16 mouse cellular contexts compared by ENCODE assay signal in genomic region chr1:51075785-51076771, GRCm38 (mm10).
DNase-seq lines count a peak whose midpoint lies in the region; ATAC-seq and TF ChIP-seq lines count a peak whose summit lies in the region.
"Had no signal": no experiment of that assay in that cellular context is flagged by ENCODE, and none has a peak within 500 bp of the region (broad histone marks: within the 10 kb centered on the region; RNA-seq: fewer than 3 reads in every experiment).

No protein-coding gene starts in this region.

- H3K27me3 ChIP-seq in kidney, embryonic 14.5 days (ENCODE audit: control insufficient read depth, insufficient read depth, low read length) = no peaks in the 10 kb centered on the region
- H3K27me3 ChIP-seq in hindbrain, embryonic 16.5 days (replicated peaks; ENCODE audit: control insufficient read depth, insufficient read depth, low read length) = no peaks in the 10 kb centered on the region
- H3K27me3 ChIP-seq: embryonic facial prominence, embryonic 15.5 days had no signal

- no peak for TF ChIP-seq POLR2A in brain, embryonic 14.5 days (IDR thresholded peaks at IDR 0.05; ENCODE audit: borderline replicate concordance, extremely low read depth, insufficient read depth, insufficient read length, poor library complexity, severe bottlenecking)

- H3K36me3 ChIP-seq in kidney, embryonic 14.5 days (ENCODE audit: control insufficient read depth, insufficient read depth, low read length) = no peaks in the 10 kb centered on the region
- H3K36me3 ChIP-seq in hindbrain, embryonic 16.5 days (ENCODE audit: control insufficient read depth, insufficient read depth, low read length) = no peaks in the 10 kb centered on the region
- H3K36me3 ChIP-seq: embryonic facial prominence, embryonic 15.5 days had no signal

- ATAC-seq in cerebellum, adult (ENCODE audit: insufficient number of reproducible peaks, low FRiP score, low TSS enrichment) = peak; percentile 70
- ATAC-seq in kidney, embryonic 14.5 days (ENCODE audit: low FRiP score, low TSS enrichment) = peak; percentile 78; the same call in 1 of the 2 replicates
- ATAC-seq in hindbrain, embryonic 16.5 days = peak; percentile 80

- H3K4me1 ChIP-seq in kidney, embryonic 14.5 days (ENCODE audit: control insufficient read depth, insufficient read depth, low read length) = no peaks in the 10 kb centered on the region
- peaks cover 7% of the 10 kb centered on the region; the same call in 1 of the 2 replicates for H3K4me1 ChIP-seq in hindbrain, embryonic 16.5 days (ENCODE audit: control insufficient read depth, insufficient read depth, low read depth, low read length)

- WGBS in kidney, embryonic 14.5 days = 41% methylated on average over 15 of the region's 15 CpGs
- WGBS in hindbrain, embryonic 16.5 days = 40% methylated on average over 15 of the region's 15 CpGs

- intact Hi-C loops in gastrocnemius, postnatal 14 days (cut with DNase I; ENCODE audit: low total_unique reads) = no loop called here

- no peak overlapping the region for H3K9ac ChIP-seq in kidney, embryonic 14.5 days (ENCODE audit: low read depth, low read length)
- H3K9ac ChIP-seq in hindbrain, embryonic 16.5 days (ENCODE audit: low read depth, low read length) = no peak overlapping the region
- H3K9ac ChIP-seq: embryonic facial prominence, embryonic 15.5 days had no signal

- H3K4me2 ChIP-seq in kidney, embryonic 14.5 days (replicated peaks; ENCODE audit: low read depth, low read length) = no peak overlapping the region
- H3K4me2 ChIP-seq in hindbrain, embryonic 16.5 days (ENCODE audit: low read length) = peak overlapping the region; percentile 21; the same call in 1 of the 2 replicates
- H3K4me2 ChIP-seq: embryonic facial prominence, embryonic 15.5 days had no signal

- H3K4me3 ChIP-seq in kidney, embryonic 14.5 days (ENCODE audit: low read length) = no peak overlapping the region
- no peak overlapping the region for H3K4me3 ChIP-seq in hindbrain, embryonic 16.5 days (ENCODE audit: low read length)
- H3K4me3 ChIP-seq: embryonic facial prominence, embryonic 15.5 days; heart, adult 2 months had no signal

- DNase-seq in cerebellum, adult 8-10 months = no peak
- no peak for DNase-seq in kidney, postnatal 25 days
- DNase-seq in brain, embryonic 14.5 days (ENCODE audit: low read depth) = peak; percentile 64
- DNase-seq in gastrocnemius, postnatal 14 days = no peak
- DNase-seq in ovary, adult 18-20 months (ENCODE audit: low spot score) = no peak
- DNase-seq: adrenal gland, adult 8-10 months; heart, adult 2 months; heart, postnatal 10 days; kidney, adult 11 months; right cerebral cortex, postnatal 25 days; thymus, adult 2 months had no signal

- no peak overlapping the region for H3K27ac ChIP-seq in kidney, embryonic 14.5 days (ENCODE audit: low read depth, low read length)
- H3K27ac ChIP-seq in hindbrain, embryonic 16.5 days (ENCODE audit: low read depth, low read length) = peak overlapping the region; percentile 49; the same call in 1 of the 2 replicates
- H3K27ac ChIP-seq: embryonic facial prominence, embryonic 15.5 days; heart, adult 2 months; macrophage had no signal

- H3K9me3 ChIP-seq in kidney, embryonic 14.5 days (ENCODE audit: control insufficient read depth, low read length) = no peaks in the 10 kb centered on the region
- H3K9me3 ChIP-seq in hindbrain, embryonic 16.5 days (ENCODE audit: control insufficient read depth, low read length) = no peaks in the 10 kb centered on the region
- H3K9me3 ChIP-seq: embryonic facial prominence, embryonic 15.5 days had no signal

- no peak for TF ChIP-seq CTCF in brain, embryonic 14.5 days (IDR thresholded peaks at IDR 0.05; ENCODE audit: borderline replicate concordance, extremely low read depth, insufficient read depth, insufficient read length)
